ENCODE assay signal across 1 mouse cellular context in the genomic region with DNA sequence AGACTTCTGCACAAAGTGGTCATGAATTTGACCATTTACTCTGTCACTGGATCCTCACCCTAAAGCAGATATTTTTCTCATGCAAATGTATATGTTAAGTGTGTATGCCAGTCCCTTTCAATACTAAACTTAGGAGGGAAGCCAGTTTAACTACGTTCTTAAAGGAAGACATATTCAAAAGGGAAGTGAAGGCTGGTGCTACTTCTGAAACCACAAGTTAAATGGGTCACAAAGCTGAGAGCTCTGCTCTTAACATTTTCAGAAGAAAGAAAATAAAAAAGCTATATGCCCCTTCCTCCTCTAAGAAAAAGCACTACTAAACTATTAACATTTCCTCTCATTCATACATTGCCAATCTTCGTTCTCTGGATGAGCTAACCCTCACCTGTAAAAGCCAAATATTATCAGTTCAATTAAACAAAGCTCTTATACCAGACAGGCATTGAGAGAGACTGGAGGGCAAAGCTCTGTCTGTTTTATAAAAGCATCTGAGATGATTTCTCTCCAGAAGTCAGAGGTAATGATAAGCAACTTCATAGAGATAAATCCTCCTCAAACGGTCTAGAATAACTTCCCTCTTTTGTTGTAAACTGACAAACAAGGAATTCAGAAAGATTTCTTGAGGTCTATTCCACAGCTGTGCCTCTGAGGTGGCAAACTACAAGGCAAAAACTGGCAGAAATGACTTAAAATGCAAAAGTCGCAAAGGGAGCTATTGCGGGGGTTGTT.
TF ChIP-seq lines count a peak whose summit lies in the region.

No protein-coding gene starts in this region.

TF ChIP-seq in CH12.LX, 34 proteins besides CTCF, POLR2A, EP300 and RAD21 (continued from another document):
- no peak for TF ChIP-seq ZKSCAN1 (IDR thresholded peaks at IDR 0.05; ENCODE audit: borderline replicate concordance, low read depth, low read length)
- TF ChIP-seq MAFK (IDR thresholded peaks at IDR 0.05; ENCODE audit: insufficient replicate concordance, low read length), result no peak
- TF ChIP-seq RCOR1 (conservative IDR thresholded peaks at IDR 0.05; ENCODE audit: low read depth, low read length), result no peak
- no peak for TF ChIP-seq NELFE (IDR thresholded peaks at IDR 0.05; ENCODE audit: low read depth, low read length)
- TF ChIP-seq MAX (IDR thresholded peaks at IDR 0.05; ENCODE audit: low read length), result no peak
- TF ChIP-seq ELF1 (IDR thresholded peaks at IDR 0.05; ENCODE audit: low read depth, low read length), result no peak
- TF ChIP-seq BHLHE40 (IDR thresholded peaks at IDR 0.05; ENCODE audit: low read depth, low read length), result no peak
- TF ChIP-seq HCFC1 (IDR thresholded peaks at IDR 0.05; ENCODE audit: low read depth, low read length), result no peak
- TF ChIP-seq ETS1 (conservative IDR thresholded peaks at IDR 0.05; ENCODE audit: low read depth, low read length), result no peak
- TF ChIP-seq KAT2A (IDR thresholded peaks at IDR 0.05; ENCODE audit: insufficient replicate concordance, low read length), result no peak
- TF ChIP-seq IRF4 (IDR thresholded peaks at IDR 0.05; ENCODE audit: low read depth, low read length), result peak; percentile 56; the same call in 1 of the 2 replicates
- TF ChIP-seq MEF2A (IDR thresholded peaks at IDR 0.05; ENCODE audit: borderline replicate concordance, low read depth, low read length), result no peak
- TF ChIP-seq JUND (conservative IDR thresholded peaks at IDR 0.05; ENCODE audit: low read depth, low read length), result peak; percentile 37; the same call in 1 of the 2 replicates
